Mouse (Mus musculus) hindbrain, embryonic 11.5 days (tissue): ENCODE results near the gene Col6a1. TPM values are rescaled to one million over a fixed set of nuclear protein-coding genes. Genes with fewer than 3 reads are reported as not detected.

Experiments used
- ATAC-seq: fragments of 200-750 bp; cut with Nextera tagmentation; 2 replicates; pipeline ENCODE4 v1.8.0; 2017; ENCODE audit warnings: mild to moderate bottlenecking, moderate TSS enrichment, moderate library complexity; ENCODE audit not compliant: low FRiP score
- DNase-seq: peaks from one replicate; pipeline ENCODE4 v3.0.0-alpha.2; 2015; ENCODE audit warnings: low spot score
- H3K27ac ChIP-seq: fragments of 300-500 bp; sonication (generic); 2 replicates; pipeline ENCODE4 v1.5.1; 2014; ENCODE audit warnings: mild to moderate bottlenecking, low read depth, low read length
- H3K27me3 ChIP-seq: fragments of 300-500 bp; sonication (generic); 2 replicates; pipeline ENCODE4 v1.6.1; 2014; ENCODE audit warnings: mild to moderate bottlenecking, low read length, moderate library complexity, mixed read lengths; ENCODE audit not compliant: control insufficient read depth, insufficient read depth
- H3K36me3 ChIP-seq: fragments of 300-500 bp; sonication (generic); 2 replicates; pipeline ENCODE4 v1.6.1; 2014; ENCODE audit warnings: mild to moderate bottlenecking, low read length, moderate library complexity, mixed read lengths; ENCODE audit not compliant: control insufficient read depth, insufficient read depth
- H3K4me1 ChIP-seq: fragments of 300-500 bp; sonication (generic); replicated peaks from 2 replicates; pipeline ENCODE4 v1.6.1; 2014; ENCODE audit warnings: low read length, mixed read lengths; ENCODE audit not compliant: control insufficient read depth, insufficient read depth
- H3K4me2 ChIP-seq: fragments of 300-500 bp; sonication (generic); replicated peaks from 2 replicates; pipeline ENCODE4 v1.6.1; 2014; ENCODE audit warnings: mild to moderate bottlenecking, low read depth, low read length
- H3K4me3 ChIP-seq: fragments of 300-500 bp; sonication (generic); 2 replicates; pipeline ENCODE4 v1.5.1; 2014; ENCODE audit warnings: low read depth, low read length
- H3K9ac ChIP-seq: fragments of 300-500 bp; sonication (generic); 2 replicates; pipeline ENCODE4 v1.6.1; 2014; ENCODE audit warnings: low read depth, low read length
- H3K9me3 ChIP-seq: fragments of 300-500 bp; sonication (generic); 2 replicates; pipeline ENCODE4 v1.6.1; 2016; ENCODE audit warnings: low read length; ENCODE audit not compliant: control insufficient read depth
- WGBS: fragments of 180-500 bp; shearing (Covaris S2); extraction: QIAGEN DNeasy Blood & Tissue Kit; methylation state at CpG from one replicate; pipeline ENCODE4 v1.1.7; 2014; 5-methylcytosine and 5-hydroxymethylcytosine counted together
- polyA plus RNA-seq: library from polyadenylated mRNA; unstranded; fragments of >200 nt; fragmentation: Nextera tagmentation; extraction: Ambion mirVana; gene quantifications from 2 replicates; pipeline ENCODE4 v1.2.1, GENCODE M21; 2014

Col6a1 gene
- polyA plus RNA-seq, 1 experiment from 2014 or later = 16.7 TPM

DNA sequence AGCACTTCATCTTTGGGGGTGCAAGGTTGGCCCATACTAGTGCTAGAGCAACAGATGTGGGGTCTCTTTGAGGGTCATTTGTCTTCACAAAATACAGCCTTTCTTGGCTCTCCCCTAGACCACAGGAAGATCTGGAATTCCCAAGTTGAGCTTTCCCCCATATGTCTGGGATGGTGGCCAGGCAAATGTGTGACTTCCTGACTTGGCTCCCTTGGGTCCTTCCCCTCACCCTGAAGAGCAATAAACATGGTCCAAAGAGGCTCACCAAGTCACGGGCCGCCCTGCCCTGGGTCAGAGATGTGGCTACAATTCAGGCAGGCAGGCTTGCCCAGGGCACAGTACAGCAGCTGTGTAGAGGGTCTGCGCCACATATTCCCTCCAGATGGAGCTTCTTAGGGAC is 44.1 kb downstream of the Col6a1 start:
- Histone ChIP-seq H3K9me3 (no peaks in the 10 kb centered on the region), H3K27ac (no peak overlapping the region), H3K4me1 (no peaks in the 10 kb centered on the region), H3K4me3 (no peak overlapping the region), H3K9ac (no peak overlapping the region), H3K36me3 (no peaks in the 10 kb centered on the region), H3K27me3 (no peaks in the 10 kb centered on the region), H3K4me2 (no peak overlapping the region)
- DNase-seq (no peak), ATAC-seq (no peak)
- 73% methylated on average over 3 of the region's 3 CpGs for WGBS

GRCm38 (mm10) chr10:76680758-76681650 is 45.0 kb downstream of the Col6a1 start:
- Histone ChIP-seq H3K4me3 (no peak overlapping the region), H3K9ac (no peak overlapping the region), H3K4me2 (no peak overlapping the region), H3K4me1 (no peaks in the 10 kb centered on the region), H3K36me3 (no peaks in the 10 kb centered on the region), H3K27ac (no peak overlapping the region), H3K9me3 (no peaks in the 10 kb centered on the region), H3K27me3 (no peaks in the 10 kb centered on the region)
- no peak for DNase-seq
- 86% methylated on average over 6 of the region's 6 CpGs for WGBS
- ATAC-seq = no peak

DNA sequence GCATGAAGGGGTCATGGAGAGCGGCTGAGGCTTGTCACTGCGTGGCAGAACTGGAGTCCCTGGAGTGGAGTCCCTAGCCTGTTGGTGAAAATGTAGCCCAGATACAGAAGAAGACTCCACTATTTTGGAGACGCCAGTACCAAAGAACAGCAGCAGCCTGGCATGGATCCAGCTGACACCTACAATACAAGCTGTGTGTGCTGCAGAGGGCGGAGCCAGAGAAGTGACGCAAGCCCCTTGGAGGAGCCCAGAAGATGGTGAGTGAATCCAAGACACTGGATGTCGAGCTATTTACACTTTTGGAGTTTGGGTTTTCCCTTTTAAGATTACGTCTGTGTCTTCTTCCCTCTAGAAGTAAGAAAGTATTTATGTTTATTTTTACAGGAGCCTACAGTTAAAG is 47.8 kb downstream of the Col6a1 start:
- no peaks in the 10 kb centered on the region for H3K27me3 ChIP-seq
- no peak overlapping the region for H3K4me2 ChIP-seq
- no peaks in the 10 kb centered on the region for H3K4me1 ChIP-seq
- H3K4me3 ChIP-seq = no peak overlapping the region
- no peak overlapping the region for H3K9ac ChIP-seq
- DNase-seq = no peak
- WGBS = 70% methylated on average over 7 of the region's 7 CpGs
- H3K36me3 ChIP-seq = no peaks in the 10 kb centered on the region
- H3K27ac ChIP-seq = no peak overlapping the region
- no peaks in the 10 kb centered on the region for H3K9me3 ChIP-seq
- ATAC-seq = no peak

DNA sequence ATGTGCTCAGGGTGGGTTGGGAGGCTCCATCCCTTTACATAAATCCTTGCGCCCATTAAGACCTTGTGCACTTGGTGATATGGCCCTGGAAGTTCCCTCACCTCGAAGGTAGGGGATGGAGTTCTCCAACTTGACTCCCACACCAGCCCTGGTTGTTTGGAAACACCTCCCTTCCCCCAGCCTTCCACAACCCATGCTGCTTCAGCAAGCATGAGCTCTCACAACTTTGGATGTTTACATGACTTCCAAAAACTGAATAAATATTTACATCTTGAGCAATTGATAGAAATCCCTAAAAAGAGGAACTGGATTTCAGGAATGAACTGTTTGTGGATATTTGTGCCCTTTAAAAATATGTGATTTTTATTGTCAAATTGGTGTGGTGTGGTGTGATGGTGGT is 50.7 kb downstream of the Col6a1 start:
- no peak for DNase-seq
- Histone ChIP-seq H3K4me3 (no peak overlapping the region), H3K9ac (no peak overlapping the region), H3K27me3 (no peaks in the 10 kb centered on the region), H3K9me3 (no peaks in the 10 kb centered on the region), H3K36me3 (no peaks in the 10 kb centered on the region), H3K4me2 (no peak overlapping the region), H3K4me1 (no peaks in the 10 kb centered on the region), H3K27ac (no peak overlapping the region)
- no peak for ATAC-seq
- WGBS = 87% methylated on average over 2 of the region's 2 CpGs

- 91% methylated on average over 6 of the region's 6 CpGs for WGBS
Measured at GRCm38 (mm10) chr10:76674581-76674980, 51.4 kb downstream of the Col6a1 start.

GRCm38 (mm10) chr10:76671939-76672338 is 54.0 kb downstream of the Col6a1 start:
- Histone ChIP-seq H3K4me2 (no peak overlapping the region), H3K27ac (no peak overlapping the region), H3K27me3 (no peaks in the 10 kb centered on the region), H3K9ac (no peak overlapping the region), H3K4me1 (no peaks in the 10 kb centered on the region), H3K4me3 (no peak overlapping the region), H3K36me3 (no peaks in the 10 kb centered on the region), H3K9me3 (no peaks in the 10 kb centered on the region)
- no peak for ATAC-seq
- no peak for DNase-seq
- WGBS = 88% methylated on average over 9 of the region's 9 CpGs

More at GRCm38 (mm10) chr10:76674581-76674980, 51.4 kb downstream of the Col6a1 start:
- Histone ChIP-seq H3K4me3 (no peak overlapping the region), H3K27ac (no peak overlapping the region), H3K9me3 (no peaks in the 10 kb centered on the region), H3K9ac (no peak overlapping the region), H3K36me3 (no peaks in the 10 kb centered on the region), H3K27me3 (no peaks in the 10 kb centered on the region), H3K4me2 (no peak overlapping the region), H3K4me1 (no peaks in the 10 kb centered on the region)
- ATAC-seq (no peak), DNase-seq (no peak)

- DNase-seq = no peak
Measured at GRCm38 (mm10) chr10:76668947-76669284, 57.1 kb downstream of the Col6a1 start.

GRCm38 (mm10) chr10:76668261-76668946 is 57.6 kb downstream of the Col6a1 start:
- no peaks in the 10 kb centered on the region for H3K27me3 ChIP-seq
- no peaks in the 10 kb centered on the region for H3K4me1 ChIP-seq
- H3K4me3 ChIP-seq = no peak overlapping the region
- ATAC-seq (no peak), DNase-seq (no peak)
- no peak overlapping the region for H3K4me2 ChIP-seq
- no peak overlapping the region for H3K9ac ChIP-seq
- no peaks in the 10 kb centered on the region for H3K9me3 ChIP-seq
- 90% methylated on average over 4 of the region's 4 CpGs for WGBS
- H3K27ac ChIP-seq = no peak overlapping the region
- no peaks in the 10 kb centered on the region for H3K36me3 ChIP-seq

More at GRCm38 (mm10) chr10:76668947-76669284, 57.1 kb downstream of the Col6a1 start:
- no peak overlapping the region for H3K4me2 ChIP-seq
- no peak for ATAC-seq
- no peaks in the 10 kb centered on the region for H3K9me3 ChIP-seq
- H3K36me3 ChIP-seq = no peaks in the 10 kb centered on the region
- WGBS = 75% methylated on average over 7 of the region's 7 CpGs
- H3K27me3 ChIP-seq = no peaks in the 10 kb centered on the region
- H3K27ac ChIP-seq = no peak overlapping the region
- no peak overlapping the region for H3K4me3 ChIP-seq
- no peak overlapping the region for H3K9ac ChIP-seq
- no peaks in the 10 kb centered on the region for H3K4me1 ChIP-seq
